Mouse (Mus musculus) myocyte (in vitro differentiated cells): ENCODE measurements around the gene Chrdl2.

ENCODE experiments used
- E2F4 ChIP-seq: IDR thresholded peaks from one replicate; pipeline ENCODE4 v1.6.1; 2011; ENCODE audit warnings: mild to moderate bottlenecking, control low read depth, moderate library complexity; ENCODE audit not compliant: insufficient read depth
- MAX ChIP-seq: IDR thresholded peaks from one replicate; pipeline ENCODE4 v1.6.1; 2011; ENCODE audit warnings: low read depth, mild to moderate bottlenecking, control low read depth
- TCF12 ChIP-seq: IDR thresholded peaks from one replicate; pipeline ENCODE4 v1.6.1; 2011; ENCODE audit warnings: mild to moderate bottlenecking, control low read depth; ENCODE audit not compliant: poor library complexity, insufficient read depth, severe bottlenecking

DNA sequence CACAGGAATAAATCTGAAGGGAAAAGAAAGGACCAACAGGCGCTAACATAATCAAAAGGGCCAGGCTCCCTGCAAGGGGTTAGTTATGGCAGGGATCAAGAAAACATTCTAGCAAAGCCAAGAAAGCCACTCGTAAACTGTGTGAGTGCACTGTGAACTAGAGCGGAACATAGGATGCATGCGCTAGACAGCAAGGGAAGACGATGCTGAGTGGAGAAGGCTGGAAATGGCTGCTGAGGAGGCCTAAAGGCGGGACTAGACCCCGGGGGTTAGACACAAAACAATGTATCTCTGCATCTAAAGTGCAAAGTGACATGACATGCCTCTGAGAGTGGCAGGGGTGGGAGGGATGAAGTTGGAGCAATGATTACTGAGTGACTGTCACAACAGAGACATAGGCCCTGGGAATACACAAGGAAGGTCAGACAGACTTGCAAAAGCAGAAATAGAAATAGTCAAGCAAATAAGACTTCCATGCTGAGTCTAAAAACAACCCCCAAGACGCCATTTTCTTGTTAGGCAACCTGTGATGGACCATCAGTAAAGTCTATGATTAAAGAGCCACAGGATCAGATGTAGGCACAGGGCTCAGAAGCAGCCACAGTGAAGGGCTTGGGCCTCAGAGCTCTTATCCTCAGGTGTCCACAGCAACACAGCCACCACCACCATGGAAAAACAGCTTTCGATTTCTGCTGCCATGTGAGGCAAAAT is 39.8 kb upstream of the Chrdl2 start:
- TF ChIP-seq E2F4, result no peak
- no peak for TF ChIP-seq TCF12
- no peak for TF ChIP-seq MAX
